In genomic region chr17:15422666-15423065, GRCm38 (mm10) we compare ENCODE assay signal across 15 mouse cellular contexts. TPM values are rescaled to one million over a fixed set of nuclear protein-coding genes. Genes with fewer than 3 reads are reported as not detected.
"Had no signal": no experiment of that assay in that cellular context is flagged by ENCODE, and none has a peak within 500 bp of the region (broad histone marks: within the 10 kb centered on the region; RNA-seq: fewer than 3 reads in every experiment).

No protein-coding gene starts in this region.

- H3K4me1 ChIP-seq: liver, embryonic 15.5 days; lung, embryonic 15.5 days; midbrain, embryonic 13.5 days; midbrain, embryonic 15.5 days; neural tube, embryonic 12.5 days had no signal

- ATAC-seq: liver, postnatal 0 days; midbrain, embryonic 13.5 days; midbrain, embryonic 15.5 days had no signal

- DNase-seq: liver, postnatal 0 days; lung, adult 2 months; retina, postnatal 1 day; spleen, adult 18-20 months; thymus, adult 18-20 months; thymus, postnatal 25 days; thymus, postnatal 4 days had no signal

- H3K27me3 ChIP-seq: liver, embryonic 15.5 days; lung, embryonic 15.5 days; megakaryocyte, embryonic 14.5 days; midbrain, embryonic 13.5 days; midbrain, embryonic 15.5 days; neural tube, embryonic 12.5 days had no signal

- H3K9ac ChIP-seq: liver, embryonic 15.5 days; liver, postnatal 0 days; lung, embryonic 15.5 days; midbrain, embryonic 13.5 days; midbrain, embryonic 15.5 days; neural tube, embryonic 12.5 days had no signal

- H3K27ac ChIP-seq: liver, embryonic 15.5 days; lung, embryonic 15.5 days; macrophage; midbrain, embryonic 13.5 days; midbrain, embryonic 15.5 days; neural tube, embryonic 12.5 days had no signal

- H3K4me3 ChIP-seq: liver, embryonic 15.5 days; lung, embryonic 15.5 days; megakaryocyte, embryonic 14.5 days; midbrain, embryonic 13.5 days; midbrain, embryonic 15.5 days; neural tube, embryonic 12.5 days had no signal

- H3K4me2 ChIP-seq: liver, embryonic 15.5 days; lung, embryonic 15.5 days; midbrain, embryonic 13.5 days; midbrain, embryonic 15.5 days; neural tube, embryonic 12.5 days had no signal

- H3K9me3 ChIP-seq: liver, embryonic 15.5 days; lung, embryonic 15.5 days; midbrain, embryonic 13.5 days; midbrain, embryonic 15.5 days; neural tube, embryonic 12.5 days had no signal

RNA-seq across cellular contexts. Expression of gene Dll1, which starts 46.0 kb away (rescaled TPM):
- total RNA-seq: megakaryocyte progenitor cell, adult 5-6 weeks had no signal
